Mouse (Mus musculus) lung, embryonic 16.5 days (tissue): ENCODE data around the gene Caml. TPM values are rescaled to one million over a fixed set of nuclear protein-coding genes. Genes with fewer than 3 reads are reported as not detected.
"Not testable (repeated sequence)": the region's sequence is repeated elsewhere in the genome, so short reads cannot be mapped to it uniquely, and the experiment has no call there.

Source experiments
- ATAC-seq: fragments of 200-750 bp; cut with Nextera tagmentation; 2 replicates; pipeline ENCODE4 v1.8.0; 2017; ENCODE audit warnings: low read depth, mild to moderate bottlenecking, moderate library complexity
- H3K27ac ChIP-seq: fragments of 300-500 bp; sonication (generic); 2 replicates; pipeline ENCODE4 v1.5.1; 2014; ENCODE audit warnings: mild to moderate bottlenecking, control low read depth, low read length
- H3K27me3 ChIP-seq: fragments of 300-500 bp; sonication (generic); 2 replicates; pipeline ENCODE4 v1.6.1; 2014; ENCODE audit warnings: low read depth, low read length, mixed read lengths; ENCODE audit not compliant: control insufficient read depth, insufficient read depth
- H3K36me3 ChIP-seq: fragments of 300-500 bp; sonication (generic); 2 replicates; pipeline ENCODE4 v1.6.1; 2014; ENCODE audit warnings: low read length; ENCODE audit not compliant: control insufficient read depth, insufficient read depth
- H3K4me1 ChIP-seq: fragments of 300-500 bp; sonication (generic); replicated peaks from 2 replicates; pipeline ENCODE4 v1.6.1; 2014; ENCODE audit warnings: low read length, mixed read lengths; ENCODE audit not compliant: control insufficient read depth, insufficient read depth
- H3K4me2 ChIP-seq: fragments of 300-500 bp; sonication (generic); 2 replicates; pipeline ENCODE4 v1.6.1; 2014; ENCODE audit warnings: low read depth, low read length, control low read depth
- H3K4me3 ChIP-seq: fragments of 300-500 bp; sonication (generic); 2 replicates; pipeline ENCODE4 v1.5.1; 2014; ENCODE audit warnings: mild to moderate bottlenecking, low read length, control low read depth
- H3K9ac ChIP-seq: fragments of 300-500 bp; sonication (generic); 2 replicates; pipeline ENCODE4 v1.6.1; 2014; ENCODE audit warnings: low read length, control low read depth
- H3K9me3 ChIP-seq: fragments of 300-500 bp; sonication (generic); 2 replicates; pipeline ENCODE4 v1.6.1; 2016; ENCODE audit warnings: low read length; ENCODE audit not compliant: control insufficient read depth
- WGBS: fragments of 180-500 bp; shearing (Covaris S2); extraction: QIAGEN DNeasy Blood & Tissue Kit; methylation state at CpG from one replicate; pipeline ENCODE4 v1.1.7; 2014; 5-methylcytosine and 5-hydroxymethylcytosine counted together
- polyA plus RNA-seq: library from polyadenylated mRNA; unstranded; fragments of >200 nt; fragmentation: Nextera tagmentation; extraction: Ambion mirVana; gene quantifications from 2 replicates; pipeline ENCODE4 v1.2.1, GENCODE M21; 2015

Caml gene
- polyA plus RNA-seq = 57.7 and 58.2 TPM in 2 replicates

GRCm38 (mm10) chr13:55622649-55623541, at the start of gene Caml:
TSS of gene Caml (plus strand) at chr13:55623005.
- Histone ChIP-seq H3K4me2 (peak within 1 kb of the TSS; percentile 78), H3K9me3 (no peaks in the 10 kb centered on the region), H3K9ac (peak within 1 kb of the TSS; percentile 94), H3K4me1 (peaks cover 6% of the 10 kb centered on the region), H3K27me3 (no peaks in the 10 kb centered on the region), H3K4me3 (peak within 1 kb of the TSS; percentile 94), H3K36me3 (peaks cover 2% of the 10 kb centered on the region; the same call in 1 of the 2 replicates), H3K27ac (peak within 1 kb of the TSS; percentile 81)
- WGBS = 0% methylated on average over 59 of the region's 59 CpGs
- ATAC-seq = peak; percentile 99

GRCm38 (mm10) chr13:55573432-55573831, 49.4 kb upstream of the Caml start, which contains the start of gene Tmed9:
TSS of gene Tmed9 (plus strand) at chr13:55573732.
- WGBS = 92% methylated on average over 2 of the region's 2 CpGs
- no peaks in the 10 kb centered on the region for H3K36me3 ChIP-seq
- H3K9me3 ChIP-seq = no peaks in the 10 kb centered on the region; the same call in 1 of the 2 replicates
- H3K27me3 ChIP-seq = no peaks in the 10 kb centered on the region
- no peak within 1 kb of the TSS for H3K9ac ChIP-seq
- no peak within 1 kb of the TSS for H3K27ac ChIP-seq
- no peak within 1 kb of the TSS for H3K4me2 ChIP-seq
- H3K4me3 ChIP-seq = no peak within 1 kb of the TSS
- no peak for ATAC-seq
- H3K4me1 ChIP-seq = peaks cover 15% of the 10 kb centered on the region

- Histone ChIP-seq H3K4me3 (no peak overlapping the region), H3K9ac (no peak overlapping the region), H3K4me1 (peaks cover 12% of the 10 kb centered on the region), H3K4me2 (no peak overlapping the region), H3K36me3 (no peaks in the 10 kb centered on the region), H3K27ac (no peak overlapping the region), H3K27me3 (no peaks in the 10 kb centered on the region), H3K9me3 (peaks cover 2% of the 10 kb centered on the region)
- ATAC-seq = no peak
- 61% methylated on average over 5 of the region's 5 CpGs for WGBS
Observed at GRCm38 (mm10) chr13:55574321-55574720, 48.5 kb upstream of the Caml start.

GRCm38 (mm10) chr13:55575932-55576331, 46.9 kb upstream of the Caml start:
- Histone ChIP-seq H3K27me3 (no peaks in the 10 kb centered on the region), H3K4me3 (no peak overlapping the region), H3K36me3 (no peaks in the 10 kb centered on the region), H3K9me3 (peaks cover 2% of the 10 kb centered on the region), H3K9ac (no peak overlapping the region), H3K4me1 (peaks cover 5% of the 10 kb centered on the region; the same call in 1 of the 2 replicates), H3K27ac (no peak overlapping the region), H3K4me2 (no peak overlapping the region)
- WGBS = 47% methylated on average over 5 of the region's 5 CpGs
- no peak for ATAC-seq

- not testable (repeated sequence) for ATAC-seq, H3K36me3 ChIP-seq, H3K4me2 ChIP-seq, H3K27me3 ChIP-seq, H3K4me3 ChIP-seq, H3K9me3 ChIP-seq, H3K4me1 ChIP-seq, H3K27ac ChIP-seq, H3K9ac ChIP-seq
- WGBS = 78% methylated on average over 7 of the region's 7 CpGs
Observed at GRCm38 (mm10) chr13:55576872-55577271, 45.9 kb upstream of the Caml start.

GRCm38 (mm10) chr13:55578086-55578485, 44.7 kb upstream of the Caml start:
- H3K9me3 ChIP-seq = peaks cover 2% of the 10 kb centered on the region
- 58% methylated on average over 4 of the region's 4 CpGs for WGBS
- no peaks in the 10 kb centered on the region for H3K4me1 ChIP-seq
- H3K27ac ChIP-seq = no peak overlapping the region
- no peaks in the 10 kb centered on the region for H3K36me3 ChIP-seq
- H3K27me3 ChIP-seq = no peaks in the 10 kb centered on the region
- no peak for ATAC-seq
- no peak overlapping the region for H3K4me2 ChIP-seq
- no peak overlapping the region for H3K4me3 ChIP-seq
- no peak overlapping the region for H3K9ac ChIP-seq

GRCm38 (mm10) chr13:55591961-55592490, 30.8 kb upstream of the Caml start:
- H3K36me3 ChIP-seq = peaks cover 17% of the 10 kb centered on the region
- WGBS = 60% methylated on average over 4 of the region's 4 CpGs
- peaks cover 9% of the 10 kb centered on the region for H3K4me1 ChIP-seq
- no peak overlapping the region for H3K4me3 ChIP-seq
- no peaks in the 10 kb centered on the region for H3K27me3 ChIP-seq
- H3K4me2 ChIP-seq = no peak overlapping the region; the same call in 1 of the 2 replicates
- no peaks in the 10 kb centered on the region for H3K9me3 ChIP-seq
- H3K9ac ChIP-seq = no peak overlapping the region
- ATAC-seq = no peak
- H3K27ac ChIP-seq = no peak overlapping the region

GRCm38 (mm10) chr13:55592512-55593253, 30.1 kb upstream of the Caml start:
- Histone ChIP-seq H3K27me3 (no peaks in the 10 kb centered on the region), H3K9me3 (no peaks in the 10 kb centered on the region), H3K9ac (peak overlapping the region; percentile 88), H3K4me2 (peak overlapping the region; percentile 73), H3K4me3 (peak overlapping the region; percentile 89), H3K4me1 (peaks cover 9% of the 10 kb centered on the region), H3K36me3 (peaks cover 21% of the 10 kb centered on the region), H3K27ac (peak overlapping the region; percentile 41; the same call in 1 of the 2 replicates)
- ATAC-seq = peak; percentile 99
- WGBS = 3% methylated on average over 29 of the region's 29 CpGs
